Mouse (Mus musculus) lung, adult 2 months (tissue): ENCODE data around the gene Rassf8.

Source experiments
- CTCF ChIP-seq: fragments of 200-500 bp; IDR thresholded peaks from 2 replicates; pipeline ENCODE4 v1.5.1; 2011; ENCODE audit warnings: mild to moderate bottlenecking, low read length, control low read depth; ENCODE audit not compliant: insufficient read depth
- POLR2A ChIP-seq: fragments of 200-500 bp; IDR thresholded peaks from 2 replicates; pipeline ENCODE4 v1.6.1; 2011; ENCODE audit warnings: low read depth, mild to moderate bottlenecking, control low read depth, low read length, borderline replicate concordance; ENCODE audit errors: extremely low read depth

DNA sequence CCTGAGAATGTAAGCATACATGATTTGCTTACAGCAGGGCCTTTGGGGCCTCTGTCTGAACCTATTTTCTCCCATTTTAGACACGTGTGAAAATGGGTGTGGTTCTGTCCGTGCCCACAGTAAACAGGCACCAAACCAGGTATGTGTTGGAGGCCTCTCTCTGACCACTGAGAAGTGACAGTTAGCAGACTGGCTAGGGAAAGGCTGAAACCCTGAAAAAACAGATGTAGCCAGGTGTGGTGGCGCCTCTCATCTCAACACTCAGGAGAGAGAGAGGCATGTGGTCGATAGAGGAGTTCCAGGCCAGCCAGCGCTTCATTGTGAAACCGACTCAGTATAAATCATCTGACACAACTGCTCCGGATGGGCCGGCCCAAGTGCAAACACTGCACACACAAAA is 111.9 kb downstream of the Rassf8 start:
- TF ChIP-seq CTCF (no peak), POLR2A (no peak)
